Mouse (Mus musculus): ENCODE data around the gene Vpreb2. TPM values are rescaled to one million over a fixed set of nuclear protein-coding genes. Genes with fewer than 3 reads are reported as not detected.
"Not testable (repeated sequence)": the region's sequence is repeated elsewhere in the genome, so short reads cannot be mapped to it uniquely, and the experiment has no call there.

The Vpreb2 gene
- polyA plus RNA-seq, 1 experiment = not detected

- H3ac ChIP-seq (ENCODE audit: control insufficient read depth, insufficient read length, low read depth) = no peak overlapping the region
- H3K36me3 ChIP-seq (ENCODE audit: control insufficient read depth, insufficient read depth) = no peaks in the 10 kb centered on the region
- no peaks in the 10 kb centered on the region for H3K79me2 ChIP-seq (ENCODE audit: control insufficient read depth, insufficient read depth)
- no peak overlapping the region for H3K4me3 ChIP-seq (ENCODE audit: insufficient read depth, poor library complexity, severe bottlenecking)
- no peak for TF ChIP-seq MAX (IDR thresholded peaks at IDR 0.05)
- no peak for TF ChIP-seq FOSL1 (IDR thresholded peaks at IDR 0.05; ENCODE audit: insufficient read depth, low read length, poor library complexity, severe bottlenecking)
- no peak for TF ChIP-seq CEBPB (IDR thresholded peaks at IDR 0.05; ENCODE audit: low read depth)
- no peak for TF ChIP-seq CTCF (IDR thresholded peaks at IDR 0.05; ENCODE audit: control insufficient read depth, insufficient read depth, insufficient read length)
- no peak for TF ChIP-seq MYOG (IDR thresholded peaks at IDR 0.05; ENCODE audit: control insufficient read depth, extremely low read depth, insufficient read length)
- no peak for TF ChIP-seq USF1 (IDR thresholded peaks at IDR 0.05; ENCODE audit: low read depth)
- TF ChIP-seq MYOD1 (IDR thresholded peaks at IDR 0.05; ENCODE audit: control insufficient read depth, insufficient read length, low read depth) = no peak
- H3K79me3 ChIP-seq (ENCODE audit: low read depth) = no peaks in the 10 kb centered on the region
- peaks cover 5% of the 10 kb centered on the region for H3K27me3 ChIP-seq (ENCODE audit: control insufficient read depth, insufficient read depth, insufficient read length)
Observed at GRCm38 (mm10) chr16:17950068-17950467, 30.2 kb upstream of the Vpreb2 start.

GRCm38 (mm10) chr16:17951618-17952017, 28.6 kb upstream of the Vpreb2 start:
- H3K79me3 ChIP-seq (ENCODE audit: low read depth) = no peaks in the 10 kb centered on the region
- TF ChIP-seq MAX (IDR thresholded peaks at IDR 0.05) = no peak
- TF ChIP-seq CTCF (IDR thresholded peaks at IDR 0.05; ENCODE audit: control insufficient read depth, insufficient read depth, insufficient read length) = no peak
- TF ChIP-seq FOSL1 (IDR thresholded peaks at IDR 0.05; ENCODE audit: insufficient read depth, low read length, poor library complexity, severe bottlenecking) = no peak
- no peak for TF ChIP-seq USF1 (IDR thresholded peaks at IDR 0.05; ENCODE audit: low read depth)
- no peak for TF ChIP-seq MYOD1 (IDR thresholded peaks at IDR 0.05; ENCODE audit: control insufficient read depth, insufficient read length, low read depth)
- no peak for TF ChIP-seq CEBPB (IDR thresholded peaks at IDR 0.05; ENCODE audit: low read depth)
- no peaks in the 10 kb centered on the region for H3K27me3 ChIP-seq (ENCODE audit: control insufficient read depth, insufficient read depth, insufficient read length)
- H3ac ChIP-seq (ENCODE audit: control insufficient read depth, insufficient read length, low read depth) = no peak overlapping the region
- no peak overlapping the region for H3K4me3 ChIP-seq (ENCODE audit: insufficient read depth, poor library complexity, severe bottlenecking)
- H3K79me2 ChIP-seq (ENCODE audit: control insufficient read depth, insufficient read depth) = no peaks in the 10 kb centered on the region
- no peaks in the 10 kb centered on the region for H3K36me3 ChIP-seq (ENCODE audit: control insufficient read depth, insufficient read depth)

- H3K79me2 ChIP-seq (ENCODE audit: control insufficient read depth, insufficient read depth); H3ac ChIP-seq (ENCODE audit: control insufficient read depth, insufficient read length, low read depth); H3K4me3 ChIP-seq (ENCODE audit: insufficient read depth, poor library complexity, severe bottlenecking); H3K27me3 ChIP-seq (ENCODE audit: control insufficient read depth, insufficient read depth, insufficient read length); H3K79me3 ChIP-seq (ENCODE audit: low read depth); H3K36me3 ChIP-seq (ENCODE audit: control insufficient read depth, insufficient read depth): not testable (repeated sequence)
Observed at GRCm38 (mm10) chr16:17956052-17956638, 24.1 kb upstream of the Vpreb2 start.

- Histone ChIP-seq H3K79me2 (ENCODE audit: control insufficient read depth, insufficient read depth) (no peaks in the 10 kb centered on the region), H3K27me3 (ENCODE audit: control insufficient read depth, insufficient read depth, insufficient read length) (peaks cover 17% of the 10 kb centered on the region), H3ac (ENCODE audit: control insufficient read depth, insufficient read length, low read depth) (no peak overlapping the region), H3K79me3 (ENCODE audit: low read depth) (no peaks in the 10 kb centered on the region), H3K4me3 (ENCODE audit: insufficient read depth, poor library complexity, severe bottlenecking) (no peak overlapping the region), H3K36me3 (ENCODE audit: control insufficient read depth, insufficient read depth) (no peaks in the 10 kb centered on the region)
- TF ChIP-seq CEBPB (IDR thresholded peaks at IDR 0.05; ENCODE audit: low read depth) = no peak
- no peak for TF ChIP-seq MAX (IDR thresholded peaks at IDR 0.05)
- TF ChIP-seq MYOD1 (IDR thresholded peaks at IDR 0.05; ENCODE audit: control insufficient read depth, insufficient read length, low read depth) = no peak
- no peak for TF ChIP-seq MYOG (IDR thresholded peaks at IDR 0.05; ENCODE audit: control insufficient read depth, extremely low read depth, insufficient read length)
- TF ChIP-seq CTCF (IDR thresholded peaks at IDR 0.05; ENCODE audit: control insufficient read depth, insufficient read depth, insufficient read length) = no peak
- TF ChIP-seq FOSL1 (IDR thresholded peaks at IDR 0.05; ENCODE audit: insufficient read depth, low read length, poor library complexity, severe bottlenecking) = no peak
- no peak for TF ChIP-seq USF1 (IDR thresholded peaks at IDR 0.05; ENCODE audit: low read depth)
Observed at GRCm38 (mm10) chr16:17962091-17962490, 18.1 kb upstream of the Vpreb2 start.

GRCm38 (mm10) chr16:17971853-17972252, 8.4 kb upstream of the Vpreb2 start:
- TF ChIP-seq USF1 (IDR thresholded peaks at IDR 0.05; ENCODE audit: low read depth) = no peak
- TF ChIP-seq FOSL1 (IDR thresholded peaks at IDR 0.05; ENCODE audit: insufficient read depth, low read length, poor library complexity, severe bottlenecking) = no peak
- no peak for TF ChIP-seq CTCF (IDR thresholded peaks at IDR 0.05; ENCODE audit: control insufficient read depth, insufficient read depth, insufficient read length)
- no peak for TF ChIP-seq MYOD1 (IDR thresholded peaks at IDR 0.05; ENCODE audit: control insufficient read depth, insufficient read length, low read depth)
- no peak for TF ChIP-seq MAX (IDR thresholded peaks at IDR 0.05)
- TF ChIP-seq MYOG (IDR thresholded peaks at IDR 0.05; ENCODE audit: control insufficient read depth, extremely low read depth, insufficient read length) = no peak
- no peak for TF ChIP-seq CEBPB (IDR thresholded peaks at IDR 0.05; ENCODE audit: low read depth)
- Histone ChIP-seq H3ac (ENCODE audit: control insufficient read depth, insufficient read length, low read depth) (no peak overlapping the region), H3K4me3 (ENCODE audit: insufficient read depth, poor library complexity, severe bottlenecking) (no peak overlapping the region), H3K79me3 (ENCODE audit: low read depth) (no peaks in the 10 kb centered on the region), H3K36me3 (ENCODE audit: control insufficient read depth, insufficient read depth) (no peaks in the 10 kb centered on the region), H3K79me2 (ENCODE audit: control insufficient read depth, insufficient read depth) (no peaks in the 10 kb centered on the region), H3K27me3 (ENCODE audit: control insufficient read depth, insufficient read depth, insufficient read length) (peaks cover 38% of the 10 kb centered on the region)

- H3K79me2 ChIP-seq (ENCODE audit: control insufficient read depth, insufficient read depth); H3ac ChIP-seq (ENCODE audit: control insufficient read depth, insufficient read length, low read depth); H3K79me3 ChIP-seq (ENCODE audit: low read depth); H3K4me3 ChIP-seq (ENCODE audit: insufficient read depth, poor library complexity, severe bottlenecking); H3K36me3 ChIP-seq (ENCODE audit: control insufficient read depth, insufficient read depth): not testable (repeated sequence)
- peaks cover 23% of the 10 kb centered on the region for H3K27me3 ChIP-seq (ENCODE audit: control insufficient read depth, insufficient read depth, insufficient read length)
Observed at GRCm38 (mm10) chr16:17977840-17978239, 2.4 kb upstream of the Vpreb2 start.

Measured in C2C12 (cell line).